Mouse (Mus musculus): ENCODE data around the gene Ucp2.

DNA sequence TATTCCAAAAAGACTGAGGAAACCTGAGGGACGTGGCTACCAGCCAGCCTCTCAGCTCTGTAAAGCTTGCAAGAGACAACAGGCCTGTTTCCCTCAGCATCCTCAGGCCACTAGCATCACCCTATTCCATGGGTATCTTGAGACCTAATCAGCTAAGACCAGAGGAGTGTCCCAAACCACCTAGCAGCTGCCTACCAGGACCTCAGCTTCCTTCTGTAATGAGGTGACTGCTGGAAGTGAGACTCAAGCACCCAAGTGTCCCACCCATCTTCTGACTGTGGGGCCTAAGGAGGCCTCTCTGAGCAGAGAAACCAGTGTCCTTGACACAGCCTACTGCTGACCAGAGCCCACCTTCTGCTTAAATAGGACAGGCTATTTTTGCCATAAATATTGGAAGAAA, 23.6 kb upstream of the Ucp2 start:
- no peak for TF ChIP-seq CTCF (IDR thresholded peaks at IDR 0.05; ENCODE audit: borderline replicate concordance, control insufficient read depth, extremely low read depth, insufficient read depth, low read length, poor library complexity)
- no peak for TF ChIP-seq POLR2A (IDR thresholded peaks at IDR 0.05; ENCODE audit: control insufficient read depth, extremely low read depth, insufficient read depth, low read length, poor library complexity)

All from thymus, adult 2 months (tissue).